Mouse (Mus musculus): ENCODE data around the gene Lmbr1. TPM values are rescaled to one million over a fixed set of nuclear protein-coding genes. Genes with fewer than 3 reads are reported as not detected.

Lmbr1 gene
- polyA plus RNA-seq (2021; fragmentation: Nextera tagmentation) = 15.4 and 20.8 TPM in 2 replicates
- long read RNA-seq, experiment 1, full-length matches to known transcripts = 104 of 192 reads
- long read RNA-seq, experiment 1, partial matches to known transcripts = 10 of 192 reads
- long read RNA-seq, experiment 1, other reads (novel, unspliced or antisense) = 78 of 192 reads
- long read RNA-seq, experiment 2, full-length matches to known transcripts = 12 of 35 reads
- long read RNA-seq, experiment 2, partial matches to known transcripts = 6 of 35 reads
- long read RNA-seq, experiment 2, other reads (novel, unspliced or antisense) = 17 of 35 reads

GRCm38 (mm10) chr5:29378298-29379036, at the start of gene Lmbr1:
Lmbr1 (minus strand) TSS chr5:29378390.

DNA sequence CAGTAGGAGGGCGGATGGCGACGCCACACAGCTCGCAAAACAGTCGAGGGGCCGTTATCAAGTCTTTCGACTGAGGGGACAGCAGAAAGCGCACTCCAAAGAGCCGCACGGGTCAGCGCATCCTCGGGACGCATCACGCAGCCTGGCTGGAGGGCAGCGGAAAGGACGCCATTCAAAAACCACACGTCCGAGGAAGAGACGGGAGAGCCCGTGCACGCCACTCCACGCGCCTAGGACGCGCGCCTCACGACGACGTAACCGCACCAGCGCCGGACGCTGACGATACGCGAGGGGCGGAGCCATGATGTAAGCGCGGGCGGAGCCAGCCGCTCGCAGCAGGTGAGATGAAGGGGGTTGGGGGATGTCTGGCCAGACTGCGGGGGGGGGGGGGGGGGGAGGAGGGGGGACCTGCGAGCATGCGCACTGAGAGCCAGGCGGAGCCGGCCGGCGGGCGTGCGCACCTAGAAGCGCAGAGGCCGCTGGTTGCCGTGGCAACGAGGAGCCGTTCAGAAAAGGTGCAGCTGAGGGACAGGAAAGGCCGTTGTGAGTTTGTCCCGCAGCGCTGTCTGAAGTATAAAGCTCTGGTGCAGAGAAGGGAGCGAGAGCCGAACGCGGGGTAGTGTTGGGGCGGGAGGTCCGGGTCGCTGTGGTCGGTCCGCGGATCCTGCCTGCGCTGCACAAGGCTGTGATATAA, 182.5 kb downstream of the Lmbr1 start, which contains the start of gene Rnf32:
Gene Rnf32 (plus strand): TSS at position 423 of the 694 bp plus-strand sequence.

Other genes with a start within 250 kb of the Lmbr1 start
- gene Rnf32, start 182.4 kb downstream of the Lmbr1 start, polyA plus RNA-seq (2021; fragmentation: Nextera tagmentation) = 10.1 and 11.7 TPM in 2 replicates
- gene Nom1, start 56.3 kb upstream of the Lmbr1 start, polyA plus RNA-seq (2021; fragmentation: Nextera tagmentation) = 5.4 and 10.0 TPM in 2 replicates
- not detected in 2 replicates for gene Mnx1, start 100.1 kb upstream of the Lmbr1 start, polyA plus RNA-seq (2021; fragmentation: Nextera tagmentation)
- 13.5 and 14.8 TPM in 2 replicates for gene Ube3c, start 190.9 kb upstream of the Lmbr1 start, polyA plus RNA-seq (2021; fragmentation: Nextera tagmentation)

Measured in left cerebral cortex, adult 6 months (tissue).